Mouse (Mus musculus) ES-E14 (cell line): ENCODE measurements around the gene Slc2a13.

Experiments used
- CHD2 ChIP-seq: IDR thresholded peaks from 2 replicates; pipeline ENCODE4 v1.6.1; 2014; ENCODE audit warnings: mild to moderate bottlenecking, low read depth, low read length, inconsistent platforms
- MAFK ChIP-seq: IDR thresholded peaks from 2 replicates; pipeline ENCODE4 v1.6.1; 2014; ENCODE audit warnings: mild to moderate bottlenecking, low read depth, low read length, inconsistent platforms; ENCODE audit not compliant: insufficient read depth

DNA sequence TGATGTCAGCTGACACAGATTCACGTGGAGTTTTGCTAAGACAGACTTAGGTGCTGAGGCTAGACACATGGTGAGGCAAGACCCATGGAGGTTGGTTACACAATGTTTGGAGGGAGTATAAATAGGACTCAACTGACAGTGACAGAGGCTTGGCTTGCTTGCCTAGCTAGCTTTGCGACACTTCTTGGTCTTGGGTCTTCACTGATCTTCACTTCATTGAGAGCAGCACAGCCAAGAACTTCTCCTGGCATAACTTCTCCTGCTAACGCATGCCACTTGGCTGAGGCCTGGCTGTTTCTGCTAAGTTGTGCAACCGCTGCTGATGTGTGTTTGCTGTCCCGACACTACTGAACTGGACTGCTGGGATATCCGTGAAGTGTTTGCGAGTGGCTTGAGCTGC, 290.2 kb downstream of the Slc2a13 start:
- TF ChIP-seq CHD2 (no peak), MAFK (no peak)
